Mouse (Mus musculus) naive thymus-derived CD4-positive, alpha-beta T cell, adult 2 months (primary cell): Measurements from ENCODE around the gene Plb1.

Source experiments
- DNase-seq: peaks from one replicate; pipeline ENCODE4 v3.0.0-alpha.2; 2011; ENCODE audit warnings: low read depth

Gene Plb1

DNA sequence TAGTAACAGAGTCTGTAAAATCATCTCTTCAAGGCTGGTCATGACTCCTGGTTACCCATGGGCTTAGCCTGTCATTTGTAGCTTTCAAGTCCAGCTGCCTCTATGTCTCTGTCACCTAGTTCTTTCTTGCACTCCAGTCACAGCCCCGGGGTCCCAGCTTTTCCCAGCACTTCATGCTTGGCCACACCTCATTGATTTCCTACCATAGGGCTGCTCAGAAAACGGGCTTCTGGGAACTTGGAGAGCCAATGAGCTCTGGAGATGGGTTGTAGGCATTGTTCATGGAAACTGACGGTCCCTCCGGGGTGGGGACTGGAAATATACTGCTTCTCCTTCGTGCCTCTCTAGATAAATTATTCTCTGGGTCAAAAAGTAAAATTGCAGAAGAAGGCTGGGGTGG lies 28.2 kb downstream of the Plb1 start:
- no peak for DNase-seq

DNA sequence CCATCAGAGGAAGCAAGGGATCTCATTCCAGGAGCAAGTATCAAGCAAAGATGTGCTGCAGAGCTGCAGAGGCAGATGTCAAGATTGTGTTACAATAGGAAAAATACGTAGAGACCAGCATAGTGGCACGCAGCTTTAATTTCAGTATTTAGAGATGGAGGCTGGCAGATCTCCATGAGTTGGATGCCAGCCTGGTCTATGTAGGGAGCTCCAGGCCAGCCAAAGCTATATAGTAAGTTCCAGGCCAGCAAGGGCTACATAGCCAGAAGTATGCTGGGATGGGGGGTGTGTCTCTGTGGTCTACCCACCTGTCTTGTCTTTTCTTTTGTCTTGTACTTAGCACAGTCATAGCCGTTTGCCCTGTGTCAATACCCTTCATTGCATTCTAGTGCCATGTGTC lies 28.7 kb downstream of the Plb1 start:
- no peak for DNase-seq

- no peak for DNase-seq
Observed at GRCm38 (mm10) chr5:32262534-32262933, 30.0 kb downstream of the Plb1 start.

GRCm38 (mm10) chr5:32272502-32272901 lies 40.0 kb downstream of the Plb1 start:
- DNase-seq = no peak

GRCm38 (mm10) chr5:32278000-32278694 lies 45.6 kb downstream of the Plb1 start:
- DNase-seq = no peak

GRCm38 (mm10) chr5:32280066-32280465 lies 47.6 kb downstream of the Plb1 start:
- DNase-seq = no peak

DNA sequence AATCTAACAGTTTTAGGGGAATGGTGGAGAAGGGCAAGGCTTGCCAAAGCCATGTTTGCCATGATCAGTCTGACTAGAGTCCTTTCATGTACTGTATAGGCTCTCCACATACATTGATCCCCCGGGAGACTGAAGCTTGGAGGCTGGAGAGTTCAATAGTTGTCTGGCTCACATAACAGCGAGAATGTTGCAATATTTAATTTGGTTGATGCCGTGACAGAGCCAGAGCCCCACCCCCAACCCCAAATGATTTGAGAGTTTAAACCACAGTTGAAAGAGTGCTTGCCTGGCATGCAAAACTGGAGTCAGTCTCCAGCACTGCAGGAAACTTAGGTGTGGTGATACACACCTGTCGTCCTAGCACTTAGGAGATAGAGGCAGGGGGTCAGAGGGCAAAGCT lies 49.8 kb downstream of the Plb1 start:
- no peak for DNase-seq

DNA sequence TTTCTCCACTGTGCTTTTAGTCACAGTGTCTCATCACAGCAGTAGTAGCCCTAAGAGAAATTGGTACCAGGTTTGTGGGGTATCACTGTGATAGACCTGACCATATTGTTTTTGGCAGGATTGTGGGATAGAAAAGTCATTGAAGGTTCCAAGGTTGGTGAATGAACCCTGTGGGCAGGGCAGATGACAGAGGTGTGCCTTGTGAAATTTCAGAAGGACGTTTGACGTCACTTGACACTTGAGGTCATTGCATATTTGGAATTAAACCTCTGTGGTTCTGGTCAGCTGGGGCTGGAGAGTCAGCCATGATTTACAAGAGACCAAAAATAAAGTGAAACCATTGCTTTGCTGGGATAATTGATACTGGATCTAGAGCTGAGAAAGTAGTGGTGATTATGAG lies 50.9 kb downstream of the Plb1 start:
- no peak for DNase-seq

GRCm38 (mm10) chr5:32286315-32286714 lies 53.8 kb downstream of the Plb1 start:
- DNase-seq = no peak

GRCm38 (mm10) chr5:32288021-32288420 lies 55.5 kb downstream of the Plb1 start:
- no peak for DNase-seq

DNA sequence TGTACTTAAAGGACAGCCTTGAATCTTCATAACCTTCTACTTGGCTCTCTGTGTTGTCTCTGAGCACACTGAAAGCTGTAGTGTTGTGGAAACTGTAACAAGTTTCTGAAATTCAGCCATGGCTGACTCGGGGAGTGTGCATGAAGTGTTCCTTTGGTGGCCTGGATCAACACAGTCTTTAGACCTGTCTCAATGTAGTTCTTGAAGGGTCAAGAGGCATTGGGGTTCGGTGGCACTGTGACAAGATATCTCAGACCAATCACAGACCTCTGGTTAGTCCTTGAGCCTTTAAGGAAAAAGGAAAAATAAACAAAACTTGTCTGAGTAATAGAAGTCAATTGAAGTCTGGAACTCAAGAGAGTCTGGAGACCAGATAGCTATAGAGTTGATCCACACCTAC lies 58.8 kb downstream of the Plb1 start:
- no peak for DNase-seq

DNA sequence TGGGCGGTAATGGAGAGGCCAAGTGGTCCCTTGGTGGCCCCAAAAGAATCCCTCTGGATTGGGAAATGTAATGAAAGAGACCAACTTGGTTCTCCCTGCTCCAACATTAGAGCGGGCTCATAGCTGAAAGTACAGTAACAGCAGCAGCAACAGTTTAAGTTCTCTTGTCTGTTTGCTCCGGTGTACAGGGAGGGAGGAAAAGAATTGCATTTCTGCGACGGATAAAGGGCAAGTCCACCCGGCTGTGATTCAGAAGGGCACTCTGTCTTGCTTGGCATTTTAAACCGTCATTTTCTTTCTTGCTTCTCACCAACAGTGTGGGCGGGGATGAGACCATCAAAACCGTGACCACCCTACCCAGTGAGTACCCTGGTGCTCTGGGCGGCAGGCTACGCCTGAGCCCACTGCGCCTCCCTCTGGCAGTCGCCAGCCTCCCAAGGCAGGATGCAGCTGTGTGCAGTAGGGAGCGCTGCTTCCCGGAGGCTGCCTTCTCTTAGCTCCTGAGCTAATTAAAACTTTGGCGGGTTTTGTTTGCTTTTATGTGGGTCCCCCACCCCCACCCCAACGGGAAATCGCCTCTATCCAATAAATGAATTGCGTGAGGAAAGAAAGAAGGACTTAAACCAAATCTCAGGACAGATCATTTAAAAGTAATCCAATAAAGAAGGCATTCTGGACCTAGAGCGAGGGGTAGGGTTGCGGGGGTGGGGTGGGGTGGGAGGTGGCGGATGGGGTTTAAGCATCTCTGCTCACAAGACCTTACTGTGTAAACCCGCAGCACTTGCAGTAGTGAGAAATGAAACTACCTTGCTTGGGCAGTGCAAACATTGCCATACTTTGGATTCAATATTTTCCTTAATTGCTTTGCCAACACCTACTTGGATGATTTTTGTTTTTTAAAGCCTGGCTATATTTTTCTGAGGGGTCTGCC lies 70.7 kb downstream of the Plb1 start:
- peak; percentile 30 for DNase-seq

GRCm38 (mm10) chr5:32307106-32307505 lies 74.6 kb downstream of the Plb1 start:
- DNase-seq = no peak

DNA sequence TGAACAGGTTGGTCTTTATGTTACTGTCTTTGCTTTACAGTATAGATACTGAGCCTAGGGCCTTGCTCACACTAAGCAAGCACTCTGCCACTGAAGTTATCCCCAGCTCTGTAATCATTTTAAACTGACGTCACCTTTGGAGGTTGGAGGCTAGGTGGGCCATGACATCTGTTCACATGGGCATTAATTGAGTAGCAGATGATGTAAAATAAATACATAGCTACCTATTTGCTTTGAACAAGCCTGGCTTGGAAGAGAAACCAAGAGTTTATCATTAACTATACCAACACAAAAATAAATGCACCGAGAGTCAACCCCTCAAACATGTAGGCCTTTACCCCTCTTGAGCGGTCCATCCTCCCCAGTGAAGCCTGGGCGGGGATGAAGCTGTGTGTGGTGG lies 76.1 kb downstream of the Plb1 start:
- DNase-seq = no peak

- DNase-seq = no peak
Observed at GRCm38 (mm10) chr5:32309714-32310113, 77.2 kb downstream of the Plb1 start.

DNA sequence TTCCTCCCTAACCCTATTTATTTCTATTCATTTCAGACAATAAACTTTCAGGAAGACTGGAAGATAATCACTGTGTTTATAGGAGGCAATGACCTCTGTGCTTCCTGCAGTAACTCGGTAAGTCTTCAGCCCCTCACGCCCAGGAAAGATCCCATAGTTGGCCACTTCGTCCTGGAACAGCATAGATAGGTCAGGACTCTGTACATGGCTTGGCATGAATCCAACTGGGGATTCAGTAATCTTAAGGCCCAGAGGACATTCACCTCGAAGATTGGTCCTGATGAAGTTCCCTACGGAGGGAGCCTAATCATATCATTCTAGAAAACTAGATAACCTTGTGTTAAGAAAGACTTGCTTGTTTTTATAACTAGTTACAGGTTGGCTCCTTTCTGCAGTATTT lies 78.3 kb downstream of the Plb1 start:
- DNase-seq = no peak

- DNase-seq = no peak
Observed at GRCm38 (mm10) chr5:32311589-32312166, 79.2 kb downstream of the Plb1 start.

- peak; percentile 56 for DNase-seq
Observed at GRCm38 (mm10) chr5:32313671-32314070, 81.2 kb downstream of the Plb1 start.

GRCm38 (mm10) chr5:32314731-32315130 lies 82.2 kb downstream of the Plb1 start:
- no peak for DNase-seq

- DNase-seq = peak; percentile 42
Observed at GRCm38 (mm10) chr5:32322146-32322811, 89.8 kb downstream of the Plb1 start.

GRCm38 (mm10) chr5:32328139-32328538 lies 95.6 kb downstream of the Plb1 start:
- DNase-seq = no peak

- no peak for DNase-seq
Observed at GRCm38 (mm10) chr5:32332591-32332990, 100.1 kb downstream of the Plb1 start.
